Mouse (Mus musculus) G1E (cell line): ENCODE measurements around the gene Pde4dip. TPM values are rescaled to one million over a fixed set of nuclear protein-coding genes. Genes with fewer than 3 reads are reported as not detected.

Source experiments
- ATAC-seq: 2 replicates; pipeline ENCODE4 v1.8.0; 2016; ENCODE audit warnings: mild to moderate bottlenecking; ENCODE audit not compliant: insufficient number of reproducible peaks, poor library complexity, low FRiP score, severe bottlenecking; ENCODE audit errors: extremely low read depth
- DNase-seq: peaks from one replicate; pipeline ENCODE4 v3.0.0; 2012; ENCODE audit warnings: low spot score
- H3K27me3 ChIP-seq: 2 replicates; pipeline ENCODE4 v1.6.1; 2012; ENCODE audit warnings: mild to moderate bottlenecking, low read length, inconsistent platforms; ENCODE audit not compliant: insufficient read depth
- H3K36me3 ChIP-seq: replicated peaks from 2 replicates; pipeline ENCODE3; 2012; ENCODE audit warnings: mild to moderate bottlenecking, inconsistent platforms
- H3K4me1 ChIP-seq: 2 replicates; pipeline ENCODE4 v1.6.1; 2012; ENCODE audit warnings: low read depth, low read length, inconsistent platforms, mixed read lengths; ENCODE audit not compliant: insufficient read depth
- H3K4me3 ChIP-seq: 2 replicates; pipeline ENCODE4 v1.5.1; 2012; ENCODE audit warnings: low read depth, mild to moderate bottlenecking, inconsistent platforms, low read length, moderate library complexity, mixed read lengths
- H3K9me3 ChIP-seq: replicated peaks from 2 replicates; pipeline ENCODE4 v1.6.1; 2012; ENCODE audit warnings: inconsistent platforms
- CTCF ChIP-seq: IDR thresholded peaks from 2 replicates; pipeline ENCODE4 v1.5.1; 2012; ENCODE audit warnings: low read depth, low read length, inconsistent platforms, mixed read lengths
- GATA1 ChIP-seq: IDR thresholded peaks from 2 replicates; pipeline ENCODE4 v1.6.1; 2012; ENCODE audit warnings: borderline replicate concordance, low read length, inconsistent platforms, mixed read lengths
- GATA2 ChIP-seq: IDR thresholded peaks from 2 replicates; pipeline ENCODE4 v1.6.1; 2012; ENCODE audit warnings: low read depth, low read length, inconsistent platforms, borderline replicate concordance
- POLR2AphosphoS5 ChIP-seq: IDR thresholded peaks from 2 replicates; pipeline ENCODE4 v1.6.1; 2012; ENCODE audit warnings: low read depth, low read length, inconsistent platforms; ENCODE audit not compliant: insufficient replicate concordance
- TAL1 ChIP-seq: conservative IDR thresholded peaks from 2 replicates; pipeline ENCODE4 v1.6.1; 2012; ENCODE audit warnings: low read depth, low read length, inconsistent platforms, mixed read lengths
- polyA plus RNA-seq: library from polyadenylated mRNA; stranded (reverse); fragments of >175 nt; gene quantifications from 2 replicates; pipeline ENCODE4 v1.2.3, GENCODE M21; 2012
- total RNA-seq, 2 experiments: library from RNA; stranded (forward) in 1 of 2; stranded (reverse) in 1 of 2; fragments of 200-1000 nt in 1 of 2; fragments of >200 nt in 1 of 2; fragmentation: Nextera tagmentation in 1 of 2; gene quantifications; 2 replicates each; pipeline ENCODE4 v1.2.3; 2014 to 2017

Gene Pde4dip
- total and polyA plus RNA-seq, 3 experiments: 0.47 to 4.8 (median 2.7) TPM

- DNase-seq (no peak), ATAC-seq (no peak)
- Histone ChIP-seq H3K4me1 (no peaks in the 10 kb centered on the region), H3K4me3 (no peak overlapping the region), H3K9me3 (peaks cover 11% of the 10 kb centered on the region), H3K27me3 (no peaks in the 10 kb centered on the region), H3K36me3 (no peaks in the 10 kb centered on the region)
- no peak for TF ChIP-seq GATA1
- no peak for TF ChIP-seq CTCF
- TF ChIP-seq GATA2: no peak
- no peak for TF ChIP-seq POLR2AphosphoS5
- no peak for TF ChIP-seq TAL1
These were observed 21.1 kb downstream of the Pde4dip start for GRCm38 (mm10) chr3:97867221-97868023.

- H3K4me1 ChIP-seq: no peaks in the 10 kb centered on the region
- H3K36me3 ChIP-seq: no peaks in the 10 kb centered on the region
- DNase-seq (no peak), ATAC-seq (no peak)
- TF ChIP-seq GATA1 (no peak), TAL1 (no peak), POLR2AphosphoS5 (no peak), CTCF (no peak), GATA2 (no peak)
- H3K9me3 ChIP-seq: peaks cover 11% of the 10 kb centered on the region
- no peak overlapping the region for H3K4me3 ChIP-seq
- no peaks in the 10 kb centered on the region for H3K27me3 ChIP-seq
These were observed 21.8 kb downstream of the Pde4dip start for GRCm38 (mm10) chr3:97866696-97867095.

- TF ChIP-seq GATA2 (no peak), TAL1 (no peak), GATA1 (no peak), POLR2AphosphoS5 (no peak), CTCF (no peak)
- no peaks in the 10 kb centered on the region for H3K36me3 ChIP-seq
- no peaks in the 10 kb centered on the region for H3K4me1 ChIP-seq
- ATAC-seq (no peak), DNase-seq (no peak)
- no peaks in the 10 kb centered on the region; the same call in 1 of the 2 replicates for H3K9me3 ChIP-seq
- no peak overlapping the region for H3K4me3 ChIP-seq
- H3K27me3 ChIP-seq: no peaks in the 10 kb centered on the region
These were observed 27.6 kb downstream of the Pde4dip start for GRCm38 (mm10) chr3:97860820-97861451.

GRCm38 (mm10) chr3:97859400-97859799 lies 29.1 kb downstream of the Pde4dip start:
- no peak for ATAC-seq
- H3K9me3 ChIP-seq: no peaks in the 10 kb centered on the region; the same call in 1 of the 2 replicates
- DNase-seq: no peak
- no peaks in the 10 kb centered on the region for H3K27me3 ChIP-seq
- no peak for TF ChIP-seq CTCF
- TF ChIP-seq POLR2AphosphoS5: no peak
- no peak for TF ChIP-seq GATA1
- no peak for TF ChIP-seq GATA2
- no peak for TF ChIP-seq TAL1
- H3K4me1 ChIP-seq: no peaks in the 10 kb centered on the region
- H3K4me3 ChIP-seq: no peak overlapping the region
- H3K36me3 ChIP-seq: no peaks in the 10 kb centered on the region

- ATAC-seq: no peak
- H3K9me3 ChIP-seq: no peaks in the 10 kb centered on the region
- no peak for DNase-seq
- no peaks in the 10 kb centered on the region for H3K36me3 ChIP-seq
- TF ChIP-seq GATA1 (no peak), GATA2 (no peak), POLR2AphosphoS5 (no peak), CTCF (no peak)
- no peaks in the 10 kb centered on the region for H3K27me3 ChIP-seq
- H3K4me1 ChIP-seq: no peaks in the 10 kb centered on the region
- no peak overlapping the region for H3K4me3 ChIP-seq
These were observed 33.7 kb downstream of the Pde4dip start for GRCm38 (mm10) chr3:97854575-97855384.

GRCm38 (mm10) chr3:97851803-97852202 lies 36.7 kb downstream of the Pde4dip start:
- ATAC-seq: no peak
- no peaks in the 10 kb centered on the region for H3K4me1 ChIP-seq
- DNase-seq: no peak
- no peaks in the 10 kb centered on the region for H3K27me3 ChIP-seq
- H3K36me3 ChIP-seq: no peaks in the 10 kb centered on the region
- no peaks in the 10 kb centered on the region for H3K9me3 ChIP-seq
- no peak for TF ChIP-seq GATA2
- TF ChIP-seq TAL1: no peak
- TF ChIP-seq POLR2AphosphoS5: no peak
- TF ChIP-seq CTCF: no peak
- TF ChIP-seq GATA1: no peak
- no peak overlapping the region for H3K4me3 ChIP-seq
